ENCODE assay signal across 14 mouse cellular contexts in genomic region chr10:78232301-78232980, GRCm38 (mm10). TPM values are rescaled to one million over a fixed set of nuclear protein-coding genes. Genes with fewer than 3 reads are reported as not detected.
DNase-seq lines count a peak whose midpoint lies in the region; ATAC-seq lines count a peak whose summit lies in the region.
"Had no signal": no experiment of that assay in that cellular context is flagged by ENCODE, and none has a peak within 500 bp of the region (broad histone marks: within the 10 kb centered on the region; RNA-seq: fewer than 3 reads in every experiment).

No protein-coding gene starts in this region.

- H3K4me1 ChIP-seq in forebrain, embryonic 16.5 days (replicated peaks; ENCODE audit: control insufficient read depth, insufficient read depth, low read length): peaks cover 6% of the 10 kb centered on the region; the same call in 1 of the 2 replicates
- no peaks in the 10 kb centered on the region for H3K4me1 ChIP-seq in forebrain, embryonic 11.5 days (replicated peaks; ENCODE audit: control insufficient read depth, insufficient read depth, low read length)
- H3K4me1 ChIP-seq: hindbrain, embryonic 10.5 days; limb, embryonic 12.5 days had no signal

- H3K4me2 ChIP-seq in forebrain, embryonic 16.5 days (ENCODE audit: low read length): no peak overlapping the region
- no peak overlapping the region for H3K4me2 ChIP-seq in forebrain, embryonic 11.5 days (ENCODE audit: low read depth, low read length, severe bottlenecking)
- H3K4me2 ChIP-seq: limb, embryonic 12.5 days; stomach, embryonic 15.5 days had no signal

- no peaks in the 10 kb centered on the region for H3K27me3 ChIP-seq in forebrain, embryonic 16.5 days (replicated peaks; ENCODE audit: control insufficient read depth, insufficient read depth, low read length)
- H3K27me3 ChIP-seq in forebrain, embryonic 11.5 days (ENCODE audit: control insufficient read depth, insufficient read depth, low read length): no peaks in the 10 kb centered on the region
- H3K27me3 ChIP-seq: limb, embryonic 12.5 days; stomach, embryonic 15.5 days had no signal

- no peak overlapping the region for H3K9ac ChIP-seq in forebrain, embryonic 16.5 days (replicated peaks; ENCODE audit: low read depth, low read length)
- H3K9ac ChIP-seq in forebrain, embryonic 11.5 days (ENCODE audit: low read length): no peak overlapping the region
- H3K9ac ChIP-seq: limb, embryonic 12.5 days; stomach, embryonic 15.5 days had no signal

- no peak overlapping the region for H3K4me3 ChIP-seq in forebrain, embryonic 16.5 days (replicated peaks; ENCODE audit: low read length)
- H3K4me3 ChIP-seq in forebrain, embryonic 11.5 days (ENCODE audit: low read depth, low read length): no peak overlapping the region
- H3K4me3 ChIP-seq: hindbrain, embryonic 10.5 days; limb, embryonic 12.5 days; stomach, embryonic 15.5 days had no signal

- no peaks in the 10 kb centered on the region for H3K9me3 ChIP-seq in forebrain, embryonic 16.5 days (ENCODE audit: control insufficient read depth, low read length)
- no peaks in the 10 kb centered on the region for H3K9me3 ChIP-seq in forebrain, embryonic 11.5 days (ENCODE audit: control insufficient read depth, low read length)
- H3K9me3 ChIP-seq: hindbrain, embryonic 10.5 days; limb, embryonic 12.5 days; stomach, embryonic 15.5 days had no signal

- no peak overlapping the region; the same call in 1 of the 2 replicates for H3K27ac ChIP-seq in forebrain, embryonic 16.5 days (ENCODE audit: low read length)
- H3K27ac ChIP-seq in forebrain, embryonic 11.5 days (ENCODE audit: low read depth, low read length): no peak overlapping the region
- H3K27ac ChIP-seq: hindbrain, embryonic 10.5 days; limb, embryonic 12.5 days; stomach, embryonic 15.5 days had no signal

- DNase-seq in forebrain, embryonic 11.5 days (ENCODE audit: low spot score): no peak
- peak; percentile 24 for DNase-seq in thymus, postnatal 4 days
- DNase-seq in thymus, postnatal 25 days: no peak
- DNase-seq in gastrocnemius, postnatal 14 days: peak; percentile 49
- DNase-seq in left cerebral cortex, adult 18-20 months (ENCODE audit: low spot score in 2 of 2): no peak
- DNase-seq in left cerebral cortex, postnatal 4 days: no peak
- no peak for DNase-seq in left cerebral cortex, adult 9 months (ENCODE audit: low spot score in 2 of 2)
- DNase-seq: cerebellum, adult 18-20 months; lung, postnatal 4 days; right cerebral cortex, postnatal 4 days had no signal

- intact Hi-C loops in gastrocnemius, postnatal 14 days (cut with DNase I; ENCODE audit: low total_unique reads): no loop called here
- intact Hi-C loops in left cerebral cortex, postnatal 4 days (cut with DNase I): no loop called here

- ATAC-seq in forebrain, embryonic 16.5 days: peak; percentile 33; the same call in 1 of the 2 replicates
- ATAC-seq in forebrain, embryonic 11.5 days (replicated peaks; ENCODE audit: low FRiP score): no peak

- WGBS in forebrain, embryonic 16.5 days: 56% methylated on average over 4 of the region's 4 CpGs
- 86% methylated on average over 4 of the region's 4 CpGs for WGBS in forebrain, embryonic 11.5 days

- peaks cover 7% of the 10 kb centered on the region for H3K36me3 ChIP-seq in forebrain, embryonic 16.5 days (ENCODE audit: control insufficient read depth, insufficient read depth)
- H3K36me3 ChIP-seq in forebrain, embryonic 11.5 days (ENCODE audit: control insufficient read depth, insufficient read depth, low read length): peaks cover 3% of the 10 kb centered on the region

RNA-seq across cellular contexts. Expression of gene Trappc10, which starts 12.0 kb away (rescaled TPM):
- polyA plus RNA-seq in forebrain, embryonic 16.5 days (2015; fragmentation: Nextera tagmentation; extraction: Ambion mirVana): 21.6 and 22.8 TPM in 2 replicates
- 15.5 and 19.9 TPM in 2 replicates for polyA plus RNA-seq in forebrain, embryonic 11.5 days (2014; fragmentation: Nextera tagmentation; extraction: Ambion mirVana)
- 10 to 100 TPM; 30.3 to 31.7 TPM for total RNA-seq in gastrocnemius, postnatal 14 days (2021)
- 10 to 100 TPM; 84.4 to 85.7 TPM for total RNA-seq in left cerebral cortex, adult 18-20 months (2021)
- 10 to 100 TPM; 85.8 to 86.5 TPM for total RNA-seq in left cerebral cortex, postnatal 4 days (2021)

RNA-seq across cellular contexts. Expression of gene Pwp2, which starts 47.5 kb away (rescaled TPM):
- 24.5 TPM in 2 replicates for polyA plus RNA-seq in forebrain, embryonic 16.5 days (2015; fragmentation: Nextera tagmentation; extraction: Ambion mirVana)
- 23.7 and 28.4 TPM in 2 replicates for polyA plus RNA-seq in forebrain, embryonic 11.5 days (2014; fragmentation: Nextera tagmentation; extraction: Ambion mirVana)
- 1 to 10 TPM; 8.2 to 8.8 TPM for total RNA-seq in gastrocnemius, postnatal 14 days (2021)
- total RNA-seq in left cerebral cortex, adult 18-20 months (2021): 10 to 100 TPM; 19.2 to 19.6 TPM
- total RNA-seq in left cerebral cortex, postnatal 4 days (2021): 10 to 100 TPM; 22.6 to 23.7 TPM

Comparison
In these comparisons a context has a peak if more than half of its experiments do, and no peak if none do; other contexts are left out.
1. DNase-seq: peak in thymus, postnatal 4 days (single experiment) and gastrocnemius, postnatal 14 days (single experiment); none in forebrain, embryonic 11.5 days (single experiment), thymus, postnatal 25 days (single experiment), left cerebral cortex, adult 18-20 months (0 of 2), left cerebral cortex, postnatal 4 days (single experiment) and left cerebral cortex, adult 9 months (0 of 2).